Mouse (Mus musculus): ENCODE measurements around the gene Asb2. TPM values are rescaled to one million over a fixed set of nuclear protein-coding genes. Genes with fewer than 3 reads are reported as not detected.

Asb2 gene
- polyA plus RNA-seq (2012; rRNA removed): 1.2 and 1.3 TPM in 2 replicates

- no peak for TF ChIP-seq POLR2A (IDR thresholded peaks at IDR 0.05; ENCODE audit: borderline replicate concordance, extremely low read depth, insufficient read depth, insufficient read length, poor library complexity, severe bottlenecking)
- TF ChIP-seq CTCF (IDR thresholded peaks at IDR 0.05; ENCODE audit: borderline replicate concordance, extremely low read depth, insufficient read depth, insufficient read length): no peak
- no peak for DNase-seq (ENCODE audit: low read depth)
Measured at GRCm38 (mm10) chr12:103355746-103356414, at the start of gene Asb2. Gene Asb2, minus strand, starts transcription at chr12:103356001.

GRCm38 (mm10) chr12:103404131-103404530 lies 48.3 kb upstream of the Asb2 start:
- DNase-seq (ENCODE audit: low read depth): no peak

DNA sequence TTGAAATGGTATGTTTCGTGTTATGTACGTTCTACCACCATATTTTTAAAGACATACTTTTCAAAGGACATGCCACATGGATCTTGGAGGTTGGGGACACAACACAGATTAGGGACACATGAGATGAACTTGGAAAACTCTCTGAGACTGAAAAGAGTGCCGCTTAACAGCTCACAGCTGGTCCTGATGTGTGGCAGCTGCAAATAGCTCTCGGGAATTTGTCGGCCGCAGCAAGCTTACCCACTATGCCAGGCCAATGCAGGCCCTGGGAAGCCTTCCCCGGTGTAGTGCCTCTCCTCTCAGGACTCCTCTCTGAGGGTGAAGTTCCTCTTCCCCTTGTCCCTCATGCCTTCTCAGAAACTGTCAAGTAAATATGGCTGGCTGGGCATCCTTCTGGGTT lies 41.0 kb upstream of the Asb2 start:
- TF ChIP-seq CTCF (IDR thresholded peaks at IDR 0.05; ENCODE audit: borderline replicate concordance, extremely low read depth, insufficient read depth, insufficient read length) (no peak), POLR2A (IDR thresholded peaks at IDR 0.05; ENCODE audit: borderline replicate concordance, extremely low read depth, insufficient read depth, insufficient read length, poor library complexity, severe bottlenecking) (no peak)
- DNase-seq (ENCODE audit: low read depth): no peak

More at GRCm38 (mm10) chr12:103404131-103404530, 48.3 kb upstream of the Asb2 start:
- TF ChIP-seq CTCF (IDR thresholded peaks at IDR 0.05; ENCODE audit: borderline replicate concordance, extremely low read depth, insufficient read depth, insufficient read length) (no peak), POLR2A (IDR thresholded peaks at IDR 0.05; ENCODE audit: borderline replicate concordance, extremely low read depth, insufficient read depth, insufficient read length, poor library complexity, severe bottlenecking) (no peak)

DNA sequence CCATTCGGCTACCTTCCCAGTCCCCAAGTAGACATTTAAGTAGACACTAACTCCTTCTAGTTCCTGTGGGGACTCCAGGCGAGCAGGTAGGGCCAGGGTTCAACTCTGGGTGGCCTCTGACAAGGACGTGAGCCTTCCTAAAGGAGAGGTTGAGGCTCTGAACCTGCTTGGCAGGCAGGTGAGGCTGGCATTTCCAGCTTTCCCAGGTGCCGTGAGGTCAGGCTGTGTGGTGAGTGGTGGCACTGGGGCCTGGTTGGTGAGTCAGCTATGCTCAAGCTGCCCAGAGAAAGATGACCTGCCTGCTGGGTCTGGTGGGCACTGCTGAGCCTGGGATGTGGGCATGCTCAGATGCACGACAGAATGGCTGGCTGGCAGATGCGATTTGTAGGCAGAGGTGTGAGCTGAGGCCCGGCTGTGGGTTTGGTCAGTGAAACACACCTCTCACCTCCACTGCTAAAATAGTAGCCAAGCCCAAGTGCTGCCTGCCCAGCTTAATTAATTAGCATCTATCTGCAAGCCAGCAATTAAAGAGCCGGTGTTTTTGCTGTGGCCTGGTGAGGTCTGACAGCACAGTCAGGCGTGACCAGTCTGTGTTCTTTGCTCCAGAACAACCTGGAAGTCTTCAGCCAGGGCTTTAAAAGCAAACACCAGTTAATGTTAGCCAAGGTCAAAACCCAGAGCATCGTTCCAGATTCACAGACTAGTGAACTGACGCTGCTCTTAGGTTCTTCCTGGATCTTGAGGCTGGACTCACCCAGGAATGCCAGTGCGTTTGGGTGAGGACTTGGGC lies 39.9 kb upstream of the Asb2 start:
- no peak for TF ChIP-seq CTCF (IDR thresholded peaks at IDR 0.05; ENCODE audit: borderline replicate concordance, extremely low read depth, insufficient read depth, insufficient read length)
- no peak for TF ChIP-seq POLR2A (IDR thresholded peaks at IDR 0.05; ENCODE audit: borderline replicate concordance, extremely low read depth, insufficient read depth, insufficient read length, poor library complexity, severe bottlenecking)
- DNase-seq (ENCODE audit: low read depth): no peak

GRCm38 (mm10) chr12:103393528-103393927 lies 37.7 kb upstream of the Asb2 start:
- TF ChIP-seq CTCF (IDR thresholded peaks at IDR 0.05; ENCODE audit: borderline replicate concordance, extremely low read depth, insufficient read depth, insufficient read length) (no peak), POLR2A (IDR thresholded peaks at IDR 0.05; ENCODE audit: borderline replicate concordance, extremely low read depth, insufficient read depth, insufficient read length, poor library complexity, severe bottlenecking) (no peak)
- DNase-seq (ENCODE audit: low read depth): no peak

- TF ChIP-seq CTCF (IDR thresholded peaks at IDR 0.05; ENCODE audit: borderline replicate concordance, extremely low read depth, insufficient read depth, insufficient read length): no peak
- no peak for TF ChIP-seq POLR2A (IDR thresholded peaks at IDR 0.05; ENCODE audit: borderline replicate concordance, extremely low read depth, insufficient read depth, insufficient read length, poor library complexity, severe bottlenecking)
- DNase-seq (ENCODE audit: low read depth): no peak
Measured at GRCm38 (mm10) chr12:103391098-103391497, 35.3 kb upstream of the Asb2 start.

- TF ChIP-seq POLR2A (IDR thresholded peaks at IDR 0.05; ENCODE audit: borderline replicate concordance, extremely low read depth, insufficient read depth, insufficient read length, poor library complexity, severe bottlenecking) (no peak), CTCF (IDR thresholded peaks at IDR 0.05; ENCODE audit: borderline replicate concordance, extremely low read depth, insufficient read depth, insufficient read length) (no peak)
- DNase-seq (ENCODE audit: low read depth): no peak
Measured at GRCm38 (mm10) chr12:103389982-103390381, 34.2 kb upstream of the Asb2 start.

- peak; percentile 7 for DNase-seq (ENCODE audit: low read depth)
- TF ChIP-seq CTCF (IDR thresholded peaks at IDR 0.05; ENCODE audit: borderline replicate concordance, extremely low read depth, insufficient read depth, insufficient read length) (no peak), POLR2A (IDR thresholded peaks at IDR 0.05; ENCODE audit: borderline replicate concordance, extremely low read depth, insufficient read depth, insufficient read length, poor library complexity, severe bottlenecking) (no peak)
Measured at GRCm38 (mm10) chr12:103389348-103389727, 33.5 kb upstream of the Asb2 start.

DNA sequence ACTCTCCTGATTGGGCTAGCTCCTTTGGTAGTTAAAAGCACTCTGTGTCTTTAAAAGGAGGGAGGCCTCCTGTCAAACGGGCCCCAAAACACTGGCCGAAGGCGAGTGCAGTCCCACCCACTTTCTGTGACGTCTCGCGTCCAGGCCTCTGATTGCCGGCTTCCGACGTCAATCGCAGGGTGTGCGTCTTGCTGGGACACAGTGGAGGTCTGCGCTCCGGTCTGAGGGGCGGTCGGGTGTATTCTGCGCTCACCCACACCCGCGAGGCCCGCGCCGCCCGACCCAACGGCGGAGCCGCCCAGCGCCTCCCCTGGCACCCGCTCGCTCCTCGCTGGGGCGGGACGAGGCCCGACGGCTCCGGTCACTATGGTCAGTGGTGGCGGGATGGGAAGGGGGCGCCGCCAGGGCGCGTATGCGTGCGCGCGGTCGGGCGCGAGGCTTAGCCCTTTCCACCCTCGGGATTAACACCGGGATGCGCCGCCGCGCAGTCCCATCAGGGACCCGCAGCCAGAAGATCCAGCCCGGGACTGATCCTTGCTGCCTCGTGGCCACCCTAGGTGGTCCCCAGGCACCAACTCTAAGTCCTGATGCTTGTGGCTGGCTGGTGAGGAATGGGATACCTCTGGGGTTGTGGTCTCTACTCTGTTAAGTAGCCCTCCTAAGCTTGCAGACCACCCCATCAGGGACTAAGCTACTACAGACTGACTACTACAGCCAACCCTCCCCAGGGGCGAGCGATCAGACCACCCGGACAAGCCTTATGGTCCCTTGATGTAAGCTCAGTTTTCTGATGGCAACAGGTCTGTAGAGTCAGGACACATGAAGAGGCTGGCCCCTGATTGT lies 32.9 kb upstream of the Asb2 start, which contains the start of gene Otub2:
Gene Otub2, plus strand, starts transcription at position 178 of the 843 bp plus-strand sequence.
- TF ChIP-seq CTCF (IDR thresholded peaks at IDR 0.05; ENCODE audit: borderline replicate concordance, extremely low read depth, insufficient read depth, insufficient read length) (no peak), POLR2A (IDR thresholded peaks at IDR 0.05; ENCODE audit: borderline replicate concordance, extremely low read depth, insufficient read depth, insufficient read length, poor library complexity, severe bottlenecking) (peak; percentile 63)
- peak; percentile 99 for DNase-seq (ENCODE audit: low read depth)

- no peak for DNase-seq (ENCODE audit: low read depth)
- TF ChIP-seq POLR2A (IDR thresholded peaks at IDR 0.05; ENCODE audit: borderline replicate concordance, extremely low read depth, insufficient read depth, insufficient read length, poor library complexity, severe bottlenecking) (no peak), CTCF (IDR thresholded peaks at IDR 0.05; ENCODE audit: borderline replicate concordance, extremely low read depth, insufficient read depth, insufficient read length) (no peak)
Measured at GRCm38 (mm10) chr12:103380226-103380625, 24.4 kb upstream of the Asb2 start.

GRCm38 (mm10) chr12:103376774-103377173 lies 21.0 kb upstream of the Asb2 start:
- no peak for TF ChIP-seq CTCF (IDR thresholded peaks at IDR 0.05; ENCODE audit: borderline replicate concordance, extremely low read depth, insufficient read depth, insufficient read length)
- no peak for TF ChIP-seq POLR2A (IDR thresholded peaks at IDR 0.05; ENCODE audit: borderline replicate concordance, extremely low read depth, insufficient read depth, insufficient read length, poor library complexity, severe bottlenecking)
- DNase-seq (ENCODE audit: low read depth): peak; percentile 36
